21 mouse cellular contexts compared by ENCODE assay signal in genomic region chr10:69945870-69946269, GRCm38 (mm10).
DNase-seq lines count a peak whose midpoint lies in the region; ATAC-seq and TF ChIP-seq lines count a peak whose summit lies in the region.
"Had no signal": no experiment of that assay in that cellular context is flagged by ENCODE, and none has a peak within 500 bp of the region (broad histone marks: within the 10 kb centered on the region; RNA-seq: fewer than 3 reads in every experiment).

No protein-coding gene starts in this region.

- peak; percentile 54 for ATAC-seq in forebrain, embryonic 13.5 days
- ATAC-seq in midbrain, postnatal 0 days (ENCODE audit: low FRiP score) = no peak
- ATAC-seq in midbrain, embryonic 11.5 days (ENCODE audit: low FRiP score) = peak; percentile 71
- ATAC-seq in neural tube, embryonic 14.5 days (ENCODE audit: low read depth) = no peak
- ATAC-seq: activated CD4-positive, CD25-positive, alpha-beta regulatory T cell, adult 4 months had no signal

- H3K27me3 ChIP-seq in forebrain, embryonic 13.5 days = no peaks in the 10 kb centered on the region
- no peaks in the 10 kb centered on the region for H3K27me3 ChIP-seq in forebrain, embryonic 10.5 days (ENCODE audit: poor library complexity, severe bottlenecking)
- H3K27me3 ChIP-seq in midbrain, embryonic 10.5 days (ENCODE audit: low read depth, poor library complexity, severe bottlenecking) = no peaks in the 10 kb centered on the region
- H3K27me3 ChIP-seq in midbrain, postnatal 0 days (ENCODE audit: insufficient read depth, low read length) = no peaks in the 10 kb centered on the region
- no peaks in the 10 kb centered on the region for H3K27me3 ChIP-seq in midbrain, embryonic 11.5 days (ENCODE audit: control insufficient read depth, insufficient read depth, low read length)
- H3K27me3 ChIP-seq in neural tube, embryonic 14.5 days (ENCODE audit: control insufficient read depth, insufficient read depth, low read length) = no peaks in the 10 kb centered on the region
- H3K27me3 ChIP-seq: kidney, embryonic 15.5 days; stomach, embryonic 15.5 days had no signal

- WGBS in forebrain, embryonic 13.5 days = 45% methylated on average over 8 of the region's 8 CpGs
- WGBS in forebrain, embryonic 10.5 days = 78% methylated on average over 8 of the region's 8 CpGs
- WGBS in midbrain, embryonic 10.5 days = 60% methylated on average over 8 of the region's 8 CpGs
- WGBS in midbrain, postnatal 0 days = 49% methylated on average over 8 of the region's 8 CpGs
- WGBS in midbrain, embryonic 11.5 days = 48% methylated on average over 8 of the region's 8 CpGs
- 40% methylated on average over 8 of the region's 8 CpGs for WGBS in neural tube, embryonic 14.5 days

- no peak overlapping the region for H3K4me2 ChIP-seq in forebrain, embryonic 13.5 days
- no peak overlapping the region for H3K4me2 ChIP-seq in midbrain, postnatal 0 days (ENCODE audit: low read depth, low read length, poor library complexity, severe bottlenecking)
- no peak overlapping the region for H3K4me2 ChIP-seq in midbrain, embryonic 11.5 days
- H3K4me2 ChIP-seq in neural tube, embryonic 14.5 days (ENCODE audit: low read depth, low read length) = no peak overlapping the region
- H3K4me2 ChIP-seq: heart, embryonic 11.5 days; kidney, embryonic 15.5 days; stomach, embryonic 15.5 days had no signal

- H3K27ac ChIP-seq in forebrain, embryonic 13.5 days = no peak overlapping the region
- no peak overlapping the region for H3K27ac ChIP-seq in forebrain, embryonic 10.5 days
- peak overlapping the region; percentile 67 for H3K27ac ChIP-seq in midbrain, embryonic 10.5 days (replicated peaks)
- H3K27ac ChIP-seq in midbrain, postnatal 0 days (ENCODE audit: low read depth, low read length) = no peak overlapping the region
- H3K27ac ChIP-seq in midbrain, embryonic 11.5 days (ENCODE audit: low read depth, low read length) = peak overlapping the region; percentile 27; the same call in 1 of the 2 replicates
- 0 out of 2 replicates have a peak overlapping the region, but pooled peaks have one; percentile 23 for H3K27ac ChIP-seq in neural tube, embryonic 14.5 days (ENCODE audit: low read depth, low read length)
- H3K27ac ChIP-seq: embryonic facial prominence, embryonic 10.5 days; kidney, embryonic 15.5 days; stomach, embryonic 15.5 days had no signal

- H3K4me3 ChIP-seq in forebrain, embryonic 13.5 days = no peak overlapping the region
- no peak overlapping the region for H3K4me3 ChIP-seq in forebrain, embryonic 10.5 days
- H3K4me3 ChIP-seq in midbrain, embryonic 10.5 days = no peak overlapping the region
- no peak overlapping the region for H3K4me3 ChIP-seq in midbrain, postnatal 0 days (ENCODE audit: low read depth, low read length)
- no peak overlapping the region for H3K4me3 ChIP-seq in midbrain, embryonic 11.5 days (ENCODE audit: low read depth, low read length)
- H3K4me3 ChIP-seq in neural tube, embryonic 14.5 days (ENCODE audit: low read depth, low read length) = no peak overlapping the region
- H3K4me3 ChIP-seq: embryonic facial prominence, embryonic 10.5 days; kidney, embryonic 15.5 days; stomach, embryonic 15.5 days had no signal

- H3K9me3 ChIP-seq in forebrain, embryonic 13.5 days (replicated peaks) = no peaks in the 10 kb centered on the region
- H3K9me3 ChIP-seq in forebrain, embryonic 10.5 days = no peaks in the 10 kb centered on the region
- H3K9me3 ChIP-seq in midbrain, embryonic 10.5 days (replicated peaks) = no peaks in the 10 kb centered on the region
- no peaks in the 10 kb centered on the region for H3K9me3 ChIP-seq in midbrain, postnatal 0 days (ENCODE audit: low read length)
- H3K9me3 ChIP-seq in midbrain, embryonic 11.5 days (ENCODE audit: control insufficient read depth, low read length) = no peaks in the 10 kb centered on the region
- no peaks in the 10 kb centered on the region for H3K9me3 ChIP-seq in neural tube, embryonic 14.5 days (ENCODE audit: control insufficient read depth, low read length)
- H3K9me3 ChIP-seq: embryonic facial prominence, embryonic 10.5 days; kidney, embryonic 15.5 days; stomach, embryonic 15.5 days had no signal

- no peak overlapping the region for H3K9ac ChIP-seq in forebrain, embryonic 13.5 days
- H3K9ac ChIP-seq in midbrain, postnatal 0 days (replicated peaks; ENCODE audit: low read length, poor library complexity, severe bottlenecking) = no peak overlapping the region
- no peak overlapping the region for H3K9ac ChIP-seq in midbrain, embryonic 11.5 days (ENCODE audit: low read length)
- no peak overlapping the region for H3K9ac ChIP-seq in neural tube, embryonic 14.5 days (replicated peaks; ENCODE audit: low read depth, low read length)
- H3K9ac ChIP-seq: kidney, embryonic 15.5 days; stomach, embryonic 15.5 days had no signal

- H3K4me1 ChIP-seq in forebrain, embryonic 13.5 days = peaks cover 27% of the 10 kb centered on the region
- peaks cover 40% of the 10 kb centered on the region for H3K4me1 ChIP-seq in forebrain, embryonic 10.5 days
- peaks cover 60% of the 10 kb centered on the region for H3K4me1 ChIP-seq in midbrain, embryonic 10.5 days
- H3K4me1 ChIP-seq in midbrain, postnatal 0 days (ENCODE audit: insufficient read depth, low read length) = no peaks in the 10 kb centered on the region
- H3K4me1 ChIP-seq in midbrain, embryonic 11.5 days (ENCODE audit: control insufficient read depth, insufficient read depth, low read length) = peaks cover 20% of the 10 kb centered on the region
- H3K4me1 ChIP-seq in neural tube, embryonic 14.5 days (ENCODE audit: control insufficient read depth, insufficient read depth, low read length) = peaks cover 14% of the 10 kb centered on the region; the same call in 1 of the 2 replicates
- H3K4me1 ChIP-seq: kidney, embryonic 15.5 days; stomach, embryonic 15.5 days had no signal

- DNase-seq in forebrain, embryonic 10.5 days (ENCODE audit: extremely low spot score, low spot score) = no peak
- DNase-seq in midbrain, embryonic 10.5 days (ENCODE audit: low spot score) = peak; percentile 44
- no peak for DNase-seq in midbrain, postnatal 0 days (ENCODE audit: low spot score)
- no peak for DNase-seq in midbrain, embryonic 11.5 days (ENCODE audit: low spot score, missing footprints)
- no peak for DNase-seq in left cerebral cortex, adult 18-20 months (ENCODE audit: low spot score in 2 of 2)
- DNase-seq in spleen, postnatal 14 days (ENCODE audit: low spot score in 2 of 2) = no peak
- DNase-seq: heart, postnatal 14 days; layer of hippocampus, postnatal 36 days; liver; lung, adult 18-20 months; lung, postnatal 36 days; right cerebral cortex, adult 18-20 months; spleen, adult 18-20 months; thymus, adult 2 months had no signal

- no peaks in the 10 kb centered on the region for H3K36me3 ChIP-seq in forebrain, embryonic 13.5 days (ENCODE audit: poor library complexity, severe bottlenecking)
- no peaks in the 10 kb centered on the region; the same call in 1 of the 2 replicates for H3K36me3 ChIP-seq in forebrain, embryonic 10.5 days (replicated peaks)
- H3K36me3 ChIP-seq in midbrain, embryonic 10.5 days = peaks cover 12% of the 10 kb centered on the region
- H3K36me3 ChIP-seq in midbrain, postnatal 0 days (ENCODE audit: insufficient read depth, low read length) = no peaks in the 10 kb centered on the region
- H3K36me3 ChIP-seq in midbrain, embryonic 11.5 days (ENCODE audit: control insufficient read depth, insufficient read depth, low read length) = no peaks in the 10 kb centered on the region
- H3K36me3 ChIP-seq in neural tube, embryonic 14.5 days (ENCODE audit: control insufficient read depth, insufficient read depth, low read length) = no peaks in the 10 kb centered on the region
- H3K36me3 ChIP-seq: stomach, embryonic 15.5 days had no signal

- no peak for TF ChIP-seq CTCF in midbrain, postnatal 0 days (IDR thresholded peaks at IDR 0.05)

Comparison
In these comparisons a context has a peak if more than half of its experiments do, and no peak if none do; other contexts are left out.
1. ATAC-seq: peak in forebrain, embryonic 13.5 days (single experiment) and midbrain, embryonic 11.5 days (single experiment); none in midbrain, postnatal 0 days (single experiment) and neural tube, embryonic 14.5 days (single experiment).
2. H3K27ac ChIP-seq: peak in midbrain, embryonic 10.5 days (single experiment), midbrain, embryonic 11.5 days (single experiment) and neural tube, embryonic 14.5 days (single experiment); none in forebrain, embryonic 13.5 days (single experiment), forebrain, embryonic 10.5 days (single experiment) and midbrain, postnatal 0 days (single experiment).